Mouse (Mus musculus) embryo, embryonic 10 days (tissue): ENCODE data around the gene Snai3.

Experiments
- DNase-seq: peaks from one replicate; pipeline ENCODE4 v3.0.0-alpha.2; 2015; ENCODE audit warnings: low spot score

Gene Snai3

GRCm38 (mm10) chr8:122430058-122430636, 30.4 kb downstream of the Snai3 start:
- no peak for DNase-seq

DNA sequence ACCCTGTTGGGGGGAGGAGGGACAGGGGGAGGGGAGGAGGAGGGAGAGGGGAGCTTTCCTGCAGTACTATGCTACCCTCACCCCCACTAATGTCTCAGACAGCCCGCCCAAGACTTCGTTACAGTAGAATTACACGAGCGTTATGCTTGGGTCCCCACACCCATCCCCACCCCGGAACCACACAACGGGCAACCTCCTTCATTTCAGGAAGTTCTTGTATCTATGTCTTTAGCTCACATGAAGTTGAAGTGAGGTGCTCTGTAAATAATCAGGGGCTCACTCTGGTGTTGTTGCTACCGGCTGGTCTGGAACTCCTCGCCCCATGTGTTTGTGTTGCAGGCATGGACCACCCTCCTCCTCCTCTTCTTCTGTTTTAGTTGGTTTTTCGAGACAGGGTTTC, 32.4 kb downstream of the Snai3 start:
- DNase-seq = no peak

- no peak for DNase-seq
Observed at GRCm38 (mm10) chr8:122427607-122428006, 32.9 kb downstream of the Snai3 start.

- no peak for DNase-seq
Observed at GRCm38 (mm10) chr8:122426145-122426544, 34.4 kb downstream of the Snai3 start.

- no peak for DNase-seq
Observed at GRCm38 (mm10) chr8:122423659-122424058, 36.9 kb downstream of the Snai3 start.

DNA sequence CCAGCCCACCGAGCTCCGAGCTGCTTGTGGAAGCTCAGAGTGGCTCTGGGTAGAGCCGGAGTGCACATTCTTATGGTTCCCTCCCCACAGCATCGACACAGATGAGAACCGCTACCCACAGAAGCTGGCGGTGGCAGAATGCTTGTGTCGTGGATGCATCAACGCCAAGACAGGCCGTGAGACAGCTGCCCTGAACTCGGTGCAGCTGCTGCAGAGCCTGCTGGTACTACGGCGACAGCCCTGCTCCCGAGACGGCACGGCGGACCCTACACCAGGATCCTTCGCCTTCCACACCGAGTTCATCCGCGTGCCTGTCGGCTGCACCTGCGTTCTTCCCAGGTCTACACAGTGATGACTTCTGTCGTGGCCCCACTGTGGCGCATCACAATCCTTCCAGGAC, 37.3 kb downstream of the Snai3 start:
- no peak for DNase-seq

GRCm38 (mm10) chr8:122421376-122422070, 39.0 kb downstream of the Snai3 start, which contains the start of gene Il17c:
Gene Il17c (plus strand): TSS chr8:122422020.
- no peak for DNase-seq

DNA sequence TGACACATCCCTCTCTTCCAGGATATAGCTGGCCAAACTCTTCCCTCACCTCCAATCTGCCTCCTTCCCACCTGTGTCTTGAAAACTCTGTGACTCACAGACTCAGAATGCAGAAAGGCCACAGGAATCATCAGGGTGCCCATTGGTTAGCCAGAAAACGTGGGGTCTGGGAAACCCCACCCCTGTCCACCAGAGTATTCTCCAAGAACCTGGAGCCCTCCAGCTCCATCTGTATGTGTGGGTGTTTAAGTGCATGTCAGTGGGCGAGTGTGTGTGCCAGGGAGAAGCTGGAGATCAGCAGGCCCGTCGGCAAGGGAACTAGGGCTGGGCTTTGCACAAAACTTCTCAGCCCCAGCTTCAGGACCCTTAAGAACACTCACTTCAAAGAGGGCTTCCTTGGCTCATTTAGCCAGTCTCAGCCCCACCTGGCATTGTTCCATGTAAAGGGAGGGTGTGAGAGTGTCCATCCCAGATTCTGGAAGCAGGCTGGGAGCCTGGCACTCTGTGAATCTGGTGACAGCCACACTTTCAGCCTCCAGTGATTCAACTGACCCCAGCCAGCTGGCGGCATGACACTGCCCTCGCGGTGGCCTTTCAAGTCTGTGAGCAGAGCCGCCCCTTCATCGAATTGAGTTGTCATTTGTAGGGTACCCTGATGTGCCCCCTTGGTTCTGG, 40.5 kb downstream of the Snai3 start:
- no peak for DNase-seq

DNA sequence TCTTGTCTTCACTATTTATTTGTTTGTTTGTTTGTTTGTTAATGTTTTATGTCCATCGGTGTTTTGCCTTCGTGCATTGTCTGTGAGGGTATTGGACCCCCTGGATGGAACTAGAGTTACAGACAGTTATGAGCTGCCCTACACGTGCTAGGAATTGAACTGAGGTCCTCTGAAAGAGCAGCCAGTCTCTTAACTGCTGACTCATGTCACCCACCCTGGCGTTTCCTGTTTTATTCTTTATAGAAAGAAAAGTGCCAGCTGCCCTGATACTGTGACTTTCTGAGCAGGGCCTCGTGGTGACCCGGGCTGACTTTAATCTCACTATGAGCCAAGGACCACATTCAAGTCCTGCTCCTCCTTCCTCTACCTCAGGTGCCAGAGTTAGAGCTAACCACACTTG, 45.0 kb downstream of the Snai3 start:
- no peak for DNase-seq

DNA sequence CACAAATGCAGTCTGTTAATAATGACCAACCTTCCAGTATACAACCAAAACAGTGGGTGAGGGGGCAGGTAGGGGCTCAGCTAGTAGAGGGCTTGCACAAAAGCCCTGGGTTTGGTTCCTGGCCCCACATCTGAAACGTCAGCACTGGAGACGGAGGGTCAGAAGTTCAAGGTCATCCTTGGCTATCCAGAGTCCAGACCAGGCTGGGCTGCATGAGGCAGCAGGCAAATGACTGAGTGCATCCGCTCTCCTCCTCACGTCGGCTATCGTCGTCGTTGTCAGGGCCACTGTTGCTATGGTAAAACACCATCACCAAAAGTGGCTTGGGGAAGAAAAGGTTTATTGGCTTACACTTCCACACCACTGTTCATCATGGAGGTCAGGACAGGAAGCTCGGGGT, 46.2 kb downstream of the Snai3 start:
- DNase-seq = no peak

DNA sequence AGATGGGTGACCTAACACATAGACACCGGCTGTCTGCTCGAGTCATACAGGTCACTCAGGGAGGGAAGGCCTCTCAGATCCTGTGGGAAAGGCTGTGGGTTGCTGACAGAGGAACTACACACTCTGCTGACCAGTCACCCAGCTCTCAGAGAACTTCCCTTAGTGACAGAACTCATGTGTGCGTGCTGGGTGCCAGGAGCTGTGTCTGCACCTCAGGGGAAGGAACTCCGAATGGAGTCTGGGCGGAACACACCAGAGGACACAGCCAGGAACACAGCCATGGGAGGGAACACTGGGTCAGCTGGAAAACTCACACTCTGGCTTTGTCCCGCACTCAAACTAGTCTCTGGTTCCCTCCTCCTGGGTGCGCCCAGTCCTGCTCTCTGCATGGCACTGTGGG, 52.9 kb downstream of the Snai3 start:
- no peak for DNase-seq

DNA sequence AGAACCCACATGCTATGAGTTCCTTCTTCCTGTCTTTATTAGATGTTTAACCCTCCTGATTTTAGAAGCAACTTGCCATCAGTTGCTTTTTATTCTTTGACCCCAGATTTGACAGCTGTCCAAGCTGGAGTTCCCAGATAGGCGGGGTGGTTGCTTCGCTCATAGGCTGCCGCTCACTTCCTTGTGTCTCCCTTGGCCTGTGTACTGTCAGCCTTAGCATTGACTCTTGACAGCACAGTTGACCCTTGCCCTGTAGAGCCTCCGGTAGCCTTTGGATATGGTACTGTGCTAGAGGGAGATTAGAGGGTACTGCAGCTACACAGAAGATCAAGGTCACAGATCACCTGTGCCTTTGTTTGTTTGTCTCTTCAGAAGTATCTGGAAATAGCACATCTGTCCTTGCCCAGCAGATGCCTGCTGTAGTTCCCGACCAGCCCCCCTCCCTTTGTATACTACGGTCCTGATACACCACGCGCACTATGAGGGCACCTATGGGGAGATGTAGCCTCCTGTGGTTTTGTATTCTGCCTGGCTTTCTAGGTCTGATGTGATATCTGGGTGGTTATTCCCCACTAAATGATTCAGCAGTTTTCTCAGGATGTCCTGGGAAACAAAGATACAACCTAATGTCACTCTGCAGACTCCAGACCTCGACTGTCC, 55.3 kb downstream of the Snai3 start:
- no peak for DNase-seq
